Mouse (Mus musculus): Measurements from ENCODE around the gene 2810004N23Rik. TPM values are rescaled to one million over a fixed set of nuclear protein-coding genes. Genes with fewer than 3 reads are reported as not detected.

Gene 2810004N23Rik
- 14.4 TPM for polyA plus RNA-seq (2014; fragmentation: Illumina TruSeq; extraction: RNeasy Lipid Tissue Mini Kit (QIAGEN cat#74804); ENCODE audit: insufficient read depth, low read depth, low replicate concordance)

GRCm38 (mm10) chr8:124862321-124863162 is at the start of gene 2810004N23Rik, which contains the start of gene Gnpat:
Gene 2810004N23Rik (minus strand): TSS chr8:124863120.
Gene Gnpat (plus strand): TSS chr8:124863033.

GRCm38 (mm10) chr8:124897386-124898250 is 34.7 kb upstream of the 2810004N23Rik start, which contains the start of the genes Exoc8 and Sprtn:
Gene Exoc8 (minus strand): TSS chr8:124897705.
Gene Sprtn (plus strand): TSS chr8:124897886.

GRCm38 (mm10) chr8:124792708-124793107 is 70.2 kb downstream of the 2810004N23Rik start, which contains the start of gene Trim67:
Gene Trim67 (plus strand): TSS chr8:124793092.

Other genes starting within 250 kb of the 2810004N23Rik start
- gene 2310022B05Rik, start 199.8 kb downstream of the 2810004N23Rik start, polyA plus RNA-seq (2014; fragmentation: Illumina TruSeq; extraction: RNeasy Lipid Tissue Mini Kit (QIAGEN cat#74804); ENCODE audit: insufficient read depth, low read depth, low replicate concordance): 28.9 TPM
- gene Ttc13, start 141.1 kb downstream of the 2810004N23Rik start, polyA plus RNA-seq (2014; fragmentation: Illumina TruSeq; extraction: RNeasy Lipid Tissue Mini Kit (QIAGEN cat#74804); ENCODE audit: insufficient read depth, low read depth, low replicate concordance): 10.7 TPM
- 5.7 TPM for gene Arv1, start 141.0 kb downstream of the 2810004N23Rik start, polyA plus RNA-seq (2014; fragmentation: Illumina TruSeq; extraction: RNeasy Lipid Tissue Mini Kit (QIAGEN cat#74804); ENCODE audit: insufficient read depth, low read depth, low replicate concordance)
- gene Fam89a, start 111.3 kb downstream of the 2810004N23Rik start, polyA plus RNA-seq (2014; fragmentation: Illumina TruSeq; extraction: RNeasy Lipid Tissue Mini Kit (QIAGEN cat#74804); ENCODE audit: insufficient read depth, low read depth, low replicate concordance): 3.0 TPM
- 0.12 TPM for gene Trim67, start 70.0 kb downstream of the 2810004N23Rik start, polyA plus RNA-seq (2014; fragmentation: Illumina TruSeq; extraction: RNeasy Lipid Tissue Mini Kit (QIAGEN cat#74804); ENCODE audit: insufficient read depth, low read depth, low replicate concordance)
- 38.5 TPM for gene Gnpat, start 87 bp downstream of the 2810004N23Rik start, polyA plus RNA-seq (2014; fragmentation: Illumina TruSeq; extraction: RNeasy Lipid Tissue Mini Kit (QIAGEN cat#74804); ENCODE audit: insufficient read depth, low read depth, low replicate concordance)
- 7.6 TPM for gene Exoc8, start 34.6 kb upstream of the 2810004N23Rik start, polyA plus RNA-seq (2014; fragmentation: Illumina TruSeq; extraction: RNeasy Lipid Tissue Mini Kit (QIAGEN cat#74804); ENCODE audit: insufficient read depth, low read depth, low replicate concordance)
- gene Sprtn, start 34.8 kb upstream of the 2810004N23Rik start, polyA plus RNA-seq (2014; fragmentation: Illumina TruSeq; extraction: RNeasy Lipid Tissue Mini Kit (QIAGEN cat#74804); ENCODE audit: insufficient read depth, low read depth, low replicate concordance): 8.8 TPM
- gene Egln1, start 86.2 kb upstream of the 2810004N23Rik start, polyA plus RNA-seq (2014; fragmentation: Illumina TruSeq; extraction: RNeasy Lipid Tissue Mini Kit (QIAGEN cat#74804); ENCODE audit: insufficient read depth, low read depth, low replicate concordance): 30.1 TPM
- gene Tsnax, start 149.9 kb upstream of the 2810004N23Rik start, polyA plus RNA-seq (2014; fragmentation: Illumina TruSeq; extraction: RNeasy Lipid Tissue Mini Kit (QIAGEN cat#74804); ENCODE audit: insufficient read depth, low read depth, low replicate concordance): 50.0 TPM
- 0.41 TPM for gene Disc1, start 191.1 kb upstream of the 2810004N23Rik start, polyA plus RNA-seq (2014; fragmentation: Illumina TruSeq; extraction: RNeasy Lipid Tissue Mini Kit (QIAGEN cat#74804); ENCODE audit: insufficient read depth, low read depth, low replicate concordance)

All from lung, adult 10 weeks (tissue).